Mouse (Mus musculus): ENCODE measurements around the gene Timm10. TPM values are rescaled to one million over a fixed set of nuclear protein-coding genes. Genes with fewer than 3 reads are reported as not detected.

The Timm10 gene
- polyA plus RNA-seq, 1 experiment = 40.7 TPM

DNA sequence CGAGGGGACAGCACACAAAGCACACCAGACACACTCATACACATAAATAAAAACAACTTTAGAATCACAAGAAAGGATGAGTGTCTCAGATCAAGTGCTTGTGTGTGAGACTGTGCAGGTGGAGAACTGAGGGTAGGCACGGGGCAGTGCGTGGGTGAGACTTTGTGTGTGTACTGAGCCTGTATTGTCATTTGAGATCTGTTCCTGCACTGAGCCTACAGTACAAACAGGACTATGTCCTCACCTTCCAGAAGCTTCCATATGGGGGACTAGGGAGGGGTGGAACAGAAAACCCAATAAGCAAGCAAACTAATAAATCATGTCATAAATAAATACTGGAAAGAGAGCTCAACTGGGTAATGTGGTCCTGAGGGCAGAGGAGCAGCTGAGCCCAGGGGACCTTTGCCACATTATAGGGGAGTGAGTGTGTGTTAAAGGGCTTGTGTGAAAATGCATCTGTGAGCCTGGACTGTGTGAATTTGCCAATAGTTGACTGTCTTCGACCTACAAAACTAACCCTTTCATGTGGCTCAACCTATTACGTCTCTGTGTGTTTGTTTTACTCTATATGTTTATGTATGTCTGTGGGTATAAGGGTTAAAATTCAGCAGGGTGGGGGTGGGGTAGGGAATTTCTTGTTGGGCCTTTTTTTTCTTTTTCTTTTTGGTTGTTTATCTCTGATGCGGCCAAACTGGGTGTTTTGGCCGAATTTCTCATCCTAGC lies 23.8 kb downstream of the Timm10 start:
- WGBS = 31% methylated on average over 7 of the region's 7 CpGs
- DNase-seq (ENCODE audit: low read depth, low spot score) = no peak

GRCm38 (mm10) chr2:84851130-84852040 lies 24.6 kb downstream of the Timm10 start:
- 38% methylated on average over 23 of the region's 23 CpGs for WGBS

GRCm38 (mm10) chr2:84855732-84856131 lies 28.9 kb downstream of the Timm10 start:
- no peak for DNase-seq (ENCODE audit: low read depth, low spot score)
- 57% methylated on average over 2 of the region's 2 CpGs for WGBS

More at GRCm38 (mm10) chr2:84851130-84852040, 24.6 kb downstream of the Timm10 start:
- DNase-seq (ENCODE audit: low read depth, low spot score) = no peak

DNA sequence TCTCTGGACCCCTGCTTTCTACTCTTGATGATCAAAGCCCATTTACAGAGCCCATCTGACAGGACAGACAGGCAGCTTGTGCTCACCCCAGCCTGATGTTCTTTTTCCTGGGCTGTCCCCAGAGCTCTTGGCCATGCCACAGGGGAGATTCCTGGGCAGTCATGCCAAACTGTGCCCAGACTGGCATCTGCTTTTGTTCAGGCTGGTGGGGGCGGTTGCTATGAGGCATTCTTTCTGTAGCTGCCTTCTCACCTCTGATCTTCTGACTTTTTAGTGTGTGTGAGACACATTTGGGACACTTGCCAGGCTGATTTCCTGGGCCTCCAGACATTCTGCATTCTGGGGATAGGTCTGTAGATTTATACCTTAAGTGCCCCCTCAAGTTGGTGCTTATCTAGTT lies 31.8 kb downstream of the Timm10 start:
- no peak for DNase-seq (ENCODE audit: low read depth, low spot score)
- 95% methylated on average over 1 of the region's 1 CpGs for WGBS

- no peak for DNase-seq (ENCODE audit: low read depth, low spot score)
- 73% methylated on average over 7 of the region's 7 CpGs for whole genome bisulfite sequencing
Observed at GRCm38 (mm10) chr2:84859991-84860780, 33.4 kb downstream of the Timm10 start.

GRCm38 (mm10) chr2:84861430-84861829 lies 34.6 kb downstream of the Timm10 start:
- 87% methylated on average over 3 of the region's 3 CpGs for WGBS
- no peak for DNase-seq (ENCODE audit: low read depth, low spot score)

GRCm38 (mm10) chr2:84862231-84862630 lies 35.4 kb downstream of the Timm10 start:
- DNase-seq (ENCODE audit: low read depth, low spot score) = no peak
- WGBS = 70% methylated on average over 3 of the region's 3 CpGs

DNA sequence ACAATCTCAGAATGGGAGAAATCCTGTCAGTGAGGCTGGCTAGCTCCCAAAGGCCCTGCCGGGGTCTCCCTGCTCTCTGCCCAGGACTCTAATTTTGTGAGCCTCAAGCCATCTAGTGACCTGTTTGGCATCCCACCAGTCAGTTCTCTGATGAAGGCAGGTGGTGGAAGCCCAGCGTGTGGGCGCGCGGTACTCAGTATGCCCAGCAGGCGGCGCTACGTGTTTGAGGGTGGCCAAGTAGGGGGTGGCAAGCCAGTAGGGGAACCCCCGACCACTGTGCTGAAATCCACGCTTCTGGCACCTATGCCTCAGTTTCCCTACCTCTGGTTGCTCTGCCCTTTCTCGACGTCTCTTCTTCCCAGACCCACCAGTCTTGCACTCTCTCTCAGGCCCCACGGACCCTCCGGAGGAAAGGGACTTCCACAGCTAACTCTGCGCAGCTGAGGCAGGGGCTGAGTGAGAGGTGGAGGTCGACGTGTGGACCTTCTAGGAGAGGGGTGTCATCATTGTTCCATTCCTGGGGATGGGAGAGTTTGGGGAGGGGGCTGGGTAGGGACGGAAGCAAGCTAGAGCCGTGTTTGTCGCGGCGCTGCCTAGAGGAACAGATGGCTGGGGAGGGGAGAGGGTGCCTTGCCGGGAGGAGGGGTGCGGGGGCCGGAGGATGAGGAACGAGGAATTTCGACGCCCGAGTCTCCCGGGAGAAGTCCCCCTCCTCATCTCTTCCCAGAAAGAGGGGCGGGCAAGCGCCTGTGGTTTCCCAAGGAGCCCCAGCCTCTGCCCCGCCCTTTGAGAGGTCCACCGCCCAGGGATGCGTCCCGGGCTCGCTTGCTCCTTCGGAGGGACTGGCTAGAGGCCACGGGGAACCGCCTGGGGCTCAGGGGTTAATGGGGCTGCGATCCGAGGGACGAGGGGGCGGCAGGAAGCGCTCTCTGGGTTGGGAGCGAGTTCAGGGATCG lies 39.1 kb downstream of the Timm10 start:
- DNase-seq (ENCODE audit: low read depth, low spot score) = no peak
- WGBS = 4% methylated on average over 44 of the region's 47 CpGs

DNA sequence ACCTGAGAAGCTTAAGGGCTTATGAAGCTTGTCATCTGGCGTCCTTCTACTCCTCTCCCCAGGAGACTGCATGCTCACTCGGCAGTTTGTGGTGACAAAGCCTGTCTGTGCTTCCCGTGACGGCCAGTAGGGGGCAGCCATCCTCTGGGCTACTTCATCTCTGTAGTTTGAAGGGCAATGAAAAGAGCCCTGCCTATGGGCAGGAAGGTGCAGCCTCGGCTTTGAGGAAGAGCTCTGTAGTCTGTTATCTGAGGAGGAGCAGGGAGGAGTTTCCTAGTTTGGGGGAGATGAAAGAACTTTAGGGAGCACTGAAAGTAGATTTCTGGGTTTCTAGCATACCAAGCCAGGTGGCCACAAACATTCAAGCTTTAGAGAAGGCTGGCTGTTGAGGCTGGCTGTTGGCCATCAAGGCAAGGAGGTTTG lies 41.7 kb downstream of the Timm10 start:
- DNase-seq (ENCODE audit: low read depth, low spot score) = no peak
- WGBS = 8% methylated on average over 5 of the region's 5 CpGs

DNA sequence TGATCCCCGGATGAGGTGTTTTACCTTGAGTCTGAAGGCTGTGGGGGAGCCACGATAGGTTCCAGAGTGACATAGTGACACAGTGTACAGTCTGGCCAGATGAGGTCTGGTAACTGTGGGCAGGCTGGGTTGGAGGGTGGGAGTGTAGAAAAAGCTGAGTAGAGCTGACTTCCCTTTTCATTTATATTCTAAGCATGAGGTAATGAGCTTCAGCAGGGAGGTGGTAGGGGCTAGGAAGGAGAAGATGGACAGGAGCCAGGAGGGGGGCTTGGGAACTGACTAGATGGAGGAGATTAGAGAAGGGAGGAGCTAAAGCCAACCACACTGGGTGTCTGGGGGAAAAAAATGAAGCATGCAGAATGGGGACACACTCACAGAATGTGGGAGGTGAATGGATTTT lies 42.2 kb downstream of the Timm10 start:
- 53% methylated on average over 2 of the region's 2 CpGs for WGBS
- DNase-seq (ENCODE audit: low read depth, low spot score) = no peak

- no peak for DNase-seq (ENCODE audit: low read depth, low spot score)
- 56% methylated on average over 4 of the region's 4 CpGs for WGBS
Observed at GRCm38 (mm10) chr2:84870623-84871160, 43.9 kb downstream of the Timm10 start.

DNA sequence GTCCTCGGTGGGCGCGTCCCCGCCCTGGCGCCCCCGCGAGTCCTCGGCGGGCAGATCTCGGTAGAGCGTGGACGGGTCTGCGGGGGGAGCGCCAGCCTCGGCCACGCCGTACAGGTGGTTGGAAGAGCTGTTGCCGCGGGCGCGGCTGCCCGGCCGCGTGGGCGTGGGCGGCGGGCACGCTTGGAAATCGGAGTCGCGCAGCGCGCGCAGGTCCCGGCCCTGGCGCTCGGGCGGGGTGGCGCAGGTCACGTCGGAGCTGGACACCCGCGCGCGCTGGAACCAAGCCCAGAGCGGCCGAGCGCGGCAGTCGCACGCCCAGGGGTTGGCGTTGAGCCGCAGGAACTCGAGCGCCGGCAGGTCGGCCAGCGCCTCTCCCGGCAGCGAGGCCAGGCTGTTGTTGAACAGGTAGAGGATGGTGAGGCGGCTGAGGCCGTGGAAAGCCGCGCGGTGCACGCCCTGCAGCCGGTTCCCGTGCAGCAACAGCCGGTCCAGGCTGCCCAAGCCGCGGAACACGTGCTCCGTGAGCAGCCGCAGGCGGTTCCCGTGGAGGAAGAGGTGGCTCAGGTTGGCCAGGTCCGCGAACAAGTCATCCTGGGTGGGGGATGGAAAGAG lies 45.4 kb downstream of the Timm10 start:
- 1% methylated on average over 78 of the region's 78 CpGs for WGBS
- no peak for DNase-seq (ENCODE audit: low read depth, low spot score)

DNA sequence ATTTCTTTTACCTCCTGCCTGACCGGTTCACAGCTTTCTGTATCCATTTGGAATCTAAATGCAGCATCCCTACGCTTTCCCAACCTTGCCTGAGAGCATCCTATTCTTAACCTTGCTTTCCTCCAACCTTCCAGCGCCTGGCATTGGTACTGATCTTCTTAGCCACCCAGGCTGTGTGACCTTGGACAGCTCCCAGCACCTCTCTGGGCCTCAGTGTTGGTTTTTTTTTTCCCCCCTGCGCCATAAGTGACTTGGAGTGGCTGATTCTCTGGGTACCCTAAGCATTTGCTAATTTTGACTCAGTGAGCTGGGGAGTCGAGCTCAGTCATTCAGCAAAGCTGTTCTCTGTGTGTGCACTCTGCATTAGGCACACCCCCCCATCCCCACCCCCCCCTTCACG lies 49.0 kb downstream of the Timm10 start:
- no peak for DNase-seq (ENCODE audit: low read depth, low spot score)
- WGBS = 33% methylated on average over 6 of the region's 6 CpGs

Other genes with a start within 250 kb of the Timm10 start
- 71.8 and 112 TPM in 2 replicates for gene Ctnnd1, start 176.2 kb upstream of the Timm10 start, polyA plus RNA-seq (2012; rRNA removed)
- not detected in 2 replicates for gene Btbd18, start 167.9 kb upstream of the Timm10 start, polyA plus RNA-seq (2012; rRNA removed)
- 47.3 and 56.9 TPM in 2 replicates for gene Selenoh, start 156.2 kb upstream of the Timm10 start, polyA plus RNA-seq (2012; rRNA removed)
- not detected in 2 replicates for gene Gm28635, start 149.0 kb upstream of the Timm10 start, polyA plus RNA-seq (2012; rRNA removed)
- 8.4 and 9.8 TPM in 2 replicates for gene Med19, start 148.6 kb upstream of the Timm10 start, polyA plus RNA-seq (2012; rRNA removed)
- gene Tmx2, start 147.9 kb upstream of the Timm10 start, polyA plus RNA-seq (2012; rRNA removed) = 66.2 and 77.2 TPM in 2 replicates
- gene Zdhhc5, start 111.8 kb upstream of the Timm10 start, polyA plus RNA-seq (2012; rRNA removed) = 35.1 and 53.5 TPM in 2 replicates
- 15.5 and 17.5 TPM in 2 replicates for gene Clp1, start 99.6 kb upstream of the Timm10 start, polyA plus RNA-seq (2012; rRNA removed)
- 0.82 and 1.5 TPM in 2 replicates for gene Ypel4, start 92.9 kb upstream of the Timm10 start, polyA plus RNA-seq (2012; rRNA removed)
- 0.29 and 0.37 TPM in 2 replicates for gene Gm19426, start 83.3 kb upstream of the Timm10 start, polyA plus RNA-seq (2012; rRNA removed)
- gene Serping1, start 51.6 kb upstream of the Timm10 start, polyA plus RNA-seq (2012; rRNA removed) = 146 and 183 TPM in 2 replicates
- gene Ube2l6, start 28.2 kb upstream of the Timm10 start, polyA plus RNA-seq (2012; rRNA removed) = 59.1 and 85.6 TPM in 2 replicates
- 0.14 TPM in 1 of 2 replicates, not detected in the other for gene Smtnl1, start 4.3 kb upstream of the Timm10 start, polyA plus RNA-seq (2012; rRNA removed)
- gene Slc43a1, start 11.9 kb downstream of the Timm10 start, polyA plus RNA-seq (2012; rRNA removed) = 5.6 and 6.8 TPM in 2 replicates
- gene Rtn4rl2, start 59.7 kb downstream of the Timm10 start, polyA plus RNA-seq (2012; rRNA removed) = 1.7 and 2.1 TPM in 2 replicates
- 21.8 and 48.3 TPM in 2 replicates for gene Slc43a3, start 109.6 kb downstream of the Timm10 start, polyA plus RNA-seq (2012; rRNA removed)
- 0.81 and 1.3 TPM in 2 replicates for gene Prg2, start 153.5 kb downstream of the Timm10 start, polyA plus RNA-seq (2012; rRNA removed)
- gene Prg3, start 161.2 kb downstream of the Timm10 start, polyA plus RNA-seq (2012; rRNA removed) = not detected in 2 replicates
- 87.8 and 93.3 TPM in 2 replicates for gene Ssrp1, start 210.2 kb downstream of the Timm10 start, polyA plus RNA-seq (2012; rRNA removed)
- gene P2rx3, start 210.5 kb downstream of the Timm10 start, polyA plus RNA-seq (2012; rRNA removed) = 0.24 and 0.53 TPM in 2 replicates
- 29.0 and 39.9 TPM in 2 replicates for gene Tnks1bp1, start 221.0 kb downstream of the Timm10 start, polyA plus RNA-seq (2012; rRNA removed)

All from large intestine, adult 2 months (tissue).